Mouse (Mus musculus) thymus, adult 2 months (tissue): ENCODE measurements around the gene Ggt6. TPM values are rescaled to one million over a fixed set of nuclear protein-coding genes. Genes with fewer than 3 reads are reported as not detected.

Experiments used
- DNase-seq: peaks from one replicate; pipeline ENCODE4 v3.0.0; 2021
- H3K27ac ChIP-seq: fragments of 200-500 bp; 2 replicates; pipeline ENCODE4 v1.5.1; 2012; ENCODE audit warnings: low read length, control low read depth; ENCODE audit not compliant: control insufficient read depth, insufficient read depth
- H3K27me3 ChIP-seq: fragments of 200-500 bp; 2 replicates; pipeline ENCODE4 v1.6.1; 2012; ENCODE audit warnings: mild to moderate bottlenecking, low read length, moderate library complexity, mixed read lengths; ENCODE audit not compliant: control insufficient read depth, insufficient read depth
- H3K36me3 ChIP-seq: fragments of 200-500 bp; 2 replicates; pipeline ENCODE4 v1.6.1; 2012; ENCODE audit warnings: mild to moderate bottlenecking, low read length, moderate library complexity; ENCODE audit not compliant: control insufficient read depth, insufficient read depth
- H3K4me1 ChIP-seq: fragments of 200-500 bp; replicated peaks from 2 replicates; pipeline ENCODE4 v1.6.1; 2012; ENCODE audit warnings: low read length; ENCODE audit not compliant: control insufficient read depth, insufficient read depth
- H3K4me3 ChIP-seq: fragments of 200-500 bp; 2 replicates; pipeline ENCODE4 v1.5.1; 2012; ENCODE audit warnings: mild to moderate bottlenecking, low read length, control low read depth, moderate library complexity; ENCODE audit not compliant: control insufficient read depth, insufficient read depth
- CTCF ChIP-seq: fragments of 200-500 bp; IDR thresholded peaks from 2 replicates; pipeline ENCODE4 v1.5.1; 2012; ENCODE audit warnings: mild to moderate bottlenecking, control low read depth, low read length, moderate library complexity, borderline replicate concordance; ENCODE audit not compliant: control insufficient read depth, poor library complexity, insufficient read depth; ENCODE audit errors: extremely low read depth
- POLR2A ChIP-seq: fragments of 200-500 bp; IDR thresholded peaks from 2 replicates; pipeline ENCODE4 v1.6.1; 2012; ENCODE audit warnings: mild to moderate bottlenecking, low read length, control low read depth, moderate library complexity; ENCODE audit not compliant: control insufficient read depth, poor library complexity, insufficient read depth; ENCODE audit errors: extremely low read depth
- WGBS: fragments of 180-500 bp; shearing (Covaris S2); methylation state at CpG from one replicate; pipeline ENCODE4 v1.1.7; 2018; 5-methylcytosine and 5-hydroxymethylcytosine counted together
- polyA plus RNA-seq: library from polyadenylated mRNA; depleted of rRNA; stranded (reverse); fragments of >200 nt; gene quantifications from 2 replicates; pipeline ENCODE4 v1.2.3, GENCODE M21; 2012; rRNA removed

Gene Ggt6
- polyA plus RNA-seq, 1 experiment, result 4.3 TPM

DNA sequence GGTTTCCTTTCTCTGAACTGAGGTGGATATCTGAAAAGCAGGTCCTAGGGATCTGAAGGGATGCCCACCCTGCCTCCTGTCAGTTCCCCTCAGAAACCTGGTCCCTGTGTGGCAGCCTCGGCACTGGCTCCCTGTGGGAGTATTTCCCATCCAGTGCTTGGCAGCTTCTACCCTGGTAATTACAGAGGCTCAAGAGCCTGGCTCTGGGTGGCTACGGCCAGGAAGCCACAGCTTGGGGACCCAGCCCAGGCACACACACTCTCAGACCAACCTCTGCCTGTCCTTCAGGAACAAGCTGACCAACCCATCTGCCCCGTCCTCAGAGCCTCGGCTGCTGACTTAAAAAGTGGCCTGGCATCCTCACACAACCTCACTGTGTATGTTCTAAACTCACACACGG, 46.0 kb downstream of the Ggt6 start:
- Histone ChIP-seq H3K27me3 (no peaks in the 10 kb centered on the region), H3K4me1 (peaks cover 2% of the 10 kb centered on the region; the same call in 1 of the 2 replicates), H3K36me3 (no peaks in the 10 kb centered on the region), H3K4me3 (no peak overlapping the region), H3K27ac (no peak overlapping the region)
- no peak for TF ChIP-seq POLR2A
- no peak for TF ChIP-seq CTCF
- WGBS, result 64% methylated on average over 5 of the region's 5 CpGs
- DNase-seq, result no peak

DNA sequence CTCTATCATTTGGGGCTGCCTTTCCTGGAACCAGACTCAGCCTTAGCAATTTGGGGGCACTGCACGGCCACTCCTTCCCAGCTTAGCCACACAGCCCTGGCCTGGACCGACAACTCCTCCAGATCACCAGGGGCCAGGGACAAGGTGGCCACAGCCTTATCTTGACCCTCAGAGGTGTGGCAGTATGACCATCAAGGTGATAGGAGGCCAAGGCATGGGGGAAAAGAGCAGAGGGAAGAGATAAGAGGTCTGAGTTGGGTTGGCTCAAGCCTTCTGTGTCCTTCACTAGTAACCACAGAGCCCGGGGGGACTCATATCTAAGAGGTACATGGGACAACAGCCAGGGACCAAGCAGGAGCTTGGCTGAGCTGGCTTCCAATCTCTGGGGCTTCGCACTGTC, 46.6 kb downstream of the Ggt6 start:
- Histone ChIP-seq H3K4me1 (peaks cover 2% of the 10 kb centered on the region; the same call in 1 of the 2 replicates), H3K27ac (no peak overlapping the region)

DNA sequence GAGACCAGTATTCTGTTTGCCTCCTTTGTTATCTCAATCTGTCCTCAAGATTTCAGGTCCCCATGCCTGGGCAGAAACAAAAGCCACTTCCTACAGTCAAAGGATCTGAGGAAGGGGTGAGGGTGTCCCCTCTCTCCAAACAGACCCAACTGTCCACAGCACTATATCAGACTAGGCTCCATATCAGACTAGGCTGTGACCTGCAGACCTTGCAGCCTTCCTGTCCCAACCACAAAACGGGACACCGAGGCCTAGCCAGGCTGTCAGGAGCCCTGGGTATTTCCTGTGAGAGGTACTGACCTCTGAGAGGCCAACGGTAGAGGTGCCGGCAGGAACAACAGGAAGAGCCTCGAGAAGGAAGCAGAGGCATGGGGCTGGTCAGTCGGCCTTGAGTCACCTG, 49.2 kb downstream of the Ggt6 start:
- Histone ChIP-seq H3K27ac (no peak overlapping the region), H3K4me1 (peaks cover 9% of the 10 kb centered on the region; the same call in 1 of the 2 replicates), H3K4me3 (no peak overlapping the region), H3K36me3 (no peaks in the 10 kb centered on the region), H3K27me3 (peaks cover 13% of the 10 kb centered on the region; the same call in 1 of the 2 replicates)
- no peak for DNase-seq
- 5% methylated on average over 6 of the region's 6 CpGs for WGBS
- no peak for TF ChIP-seq CTCF
- TF ChIP-seq POLR2A, result no peak

More for the DNA sequence above, 46.6 kb downstream of the Ggt6 start:
- H3K4me3 ChIP-seq, result no peak overlapping the region
- no peaks in the 10 kb centered on the region for H3K27me3 ChIP-seq
- no peak for DNase-seq
- no peaks in the 10 kb centered on the region for H3K36me3 ChIP-seq
- no peak for TF ChIP-seq POLR2A
- WGBS, result 59% methylated on average over 4 of the region's 4 CpGs

DNA sequence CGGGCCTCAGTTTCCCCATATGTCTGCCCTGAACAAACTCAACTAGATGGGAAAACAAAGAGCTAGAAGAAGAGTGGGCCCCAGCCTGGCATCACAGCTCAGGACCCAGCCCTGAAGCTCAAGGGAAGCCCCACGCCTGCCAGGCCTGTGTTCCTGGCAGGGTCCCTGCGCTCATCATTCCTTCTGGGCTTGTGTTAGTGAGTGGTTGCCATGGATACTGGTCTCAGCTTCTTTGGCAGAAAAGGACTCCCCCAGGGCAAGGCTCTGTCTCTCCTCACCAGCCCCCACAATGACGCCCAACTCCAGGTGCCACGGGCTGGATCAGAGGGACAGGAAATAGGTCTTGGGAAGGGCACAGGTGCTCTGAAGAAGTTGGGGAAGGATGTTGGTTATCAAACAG, 49.8 kb downstream of the Ggt6 start:
- peaks cover 9% of the 10 kb centered on the region; the same call in 1 of the 2 replicates for H3K4me1 ChIP-seq
- no peak for DNase-seq
- no peak overlapping the region for H3K27ac ChIP-seq
- no peak for TF ChIP-seq POLR2A
- TF ChIP-seq CTCF, result no peak
- no peak overlapping the region for H3K4me3 ChIP-seq
- peaks cover 13% of the 10 kb centered on the region; the same call in 1 of the 2 replicates for H3K27me3 ChIP-seq
- no peaks in the 10 kb centered on the region for H3K36me3 ChIP-seq
- WGBS, result 27% methylated on average over 5 of the region's 5 CpGs

DNA sequence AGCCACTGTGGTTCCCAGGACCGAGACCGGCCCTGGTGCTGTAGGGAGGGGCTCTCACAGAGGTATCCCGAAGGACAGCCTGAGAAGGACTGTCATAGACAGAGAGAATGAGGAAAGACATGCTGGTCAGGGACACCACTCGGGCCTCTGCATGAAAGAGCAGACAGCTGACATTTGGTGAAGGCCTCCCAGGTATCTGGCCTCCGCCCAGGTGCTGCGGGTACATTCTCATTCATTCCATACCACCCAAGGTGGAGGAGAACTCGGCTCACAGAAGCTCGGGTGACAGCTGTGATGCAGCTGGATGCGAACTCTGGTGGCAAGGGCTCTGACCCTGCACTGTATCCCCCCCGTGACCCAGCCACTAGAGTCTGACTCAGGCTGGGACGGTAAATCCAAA, 50.6 kb downstream of the Ggt6 start:
- H3K27ac ChIP-seq, result no peak overlapping the region
- 78% methylated on average over 11 of the region's 11 CpGs for WGBS
- H3K27me3 ChIP-seq, result peaks cover 13% of the 10 kb centered on the region; the same call in 1 of the 2 replicates
- DNase-seq, result no peak
- no peak overlapping the region for H3K4me3 ChIP-seq
- peaks cover 9% of the 10 kb centered on the region; the same call in 1 of the 2 replicates for H3K4me1 ChIP-seq
- TF ChIP-seq POLR2A, result no peak
- no peak for TF ChIP-seq CTCF
- no peaks in the 10 kb centered on the region for H3K36me3 ChIP-seq

DNA sequence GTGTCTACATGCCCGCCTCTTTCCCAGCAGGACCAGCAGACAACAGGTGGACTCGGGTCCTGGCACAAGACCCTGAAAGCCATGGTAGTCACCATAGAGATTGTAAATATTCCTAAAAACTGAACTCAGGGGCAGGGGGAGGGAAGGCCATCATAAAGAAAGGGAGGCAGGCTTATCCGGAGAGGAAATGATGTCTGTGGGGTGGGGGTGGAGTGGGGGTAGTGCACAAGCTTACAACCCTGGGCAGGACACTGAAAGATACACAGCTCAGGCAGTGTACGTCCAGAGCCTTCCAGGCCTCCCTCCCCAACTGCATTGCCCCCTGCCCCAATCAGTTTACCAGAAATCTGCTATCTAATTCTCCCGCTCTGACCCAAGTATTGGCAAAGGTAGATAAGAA, 51.8 kb downstream of the Ggt6 start:
- no peak overlapping the region for H3K27ac ChIP-seq
- H3K27me3 ChIP-seq, result peaks cover 13% of the 10 kb centered on the region; the same call in 1 of the 2 replicates
- peaks cover 9% of the 10 kb centered on the region; the same call in 1 of the 2 replicates for H3K4me1 ChIP-seq
- no peak for DNase-seq
- H3K4me3 ChIP-seq, result no peak overlapping the region
- TF ChIP-seq POLR2A (no peak), CTCF (no peak)
- no peaks in the 10 kb centered on the region for H3K36me3 ChIP-seq
- 37% methylated on average over 5 of the region's 5 CpGs for WGBS

DNA sequence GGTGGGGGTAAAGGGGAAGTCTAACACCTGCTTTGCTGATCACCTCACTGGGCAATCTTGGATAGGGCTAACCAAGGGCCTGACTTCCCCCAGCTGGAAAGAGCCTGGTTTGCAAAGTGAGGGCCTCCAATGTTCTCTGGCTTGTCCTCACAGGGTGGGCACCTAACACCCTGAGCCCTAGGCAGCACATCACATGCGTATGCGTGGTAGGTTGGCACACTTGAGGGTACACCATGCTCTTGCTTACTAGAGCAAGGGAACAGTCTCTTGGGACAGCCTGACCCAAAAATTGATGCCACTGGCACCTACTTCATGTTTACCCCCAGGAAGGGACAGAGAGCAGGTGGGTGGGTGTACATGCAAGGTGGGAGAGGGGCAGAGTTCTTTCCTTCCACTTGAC, 52.4 kb downstream of the Ggt6 start:
- H3K27me3 ChIP-seq, result peaks cover 13% of the 10 kb centered on the region; the same call in 1 of the 2 replicates
- peaks cover 9% of the 10 kb centered on the region; the same call in 1 of the 2 replicates for H3K4me1 ChIP-seq
- TF ChIP-seq POLR2A (no peak), CTCF (no peak)
- DNase-seq, result no peak
- no peaks in the 10 kb centered on the region for H3K36me3 ChIP-seq
- H3K4me3 ChIP-seq, result no peak overlapping the region
- 58% methylated on average over 2 of the region's 2 CpGs for WGBS
- no peak overlapping the region for H3K27ac ChIP-seq

Other genes with a start within 250 kb of the Ggt6 start
- 0.24 and 0.70 TPM in 2 replicates for gene Gm43951, start 228.7 kb upstream of the Ggt6 start, polyA plus RNA-seq
- gene 4933427D14Rik, start 228.1 kb upstream of the Ggt6 start, polyA plus RNA-seq, result 12.0 and 12.6 TPM in 2 replicates
- gene Txndc17, start 228.0 kb upstream of the Ggt6 start, polyA plus RNA-seq, result 36.3 and 44.9 TPM in 2 replicates
- 7.2 and 10.4 TPM in 2 replicates for gene Med31, start 219.9 kb upstream of the Ggt6 start, polyA plus RNA-seq
- gene Slc13a5, start 168.3 kb upstream of the Ggt6 start, polyA plus RNA-seq, result 0.04 and 0.10 TPM in 2 replicates
- gene Xaf1, start 133.9 kb upstream of the Ggt6 start, polyA plus RNA-seq, result 39.3 and 46.0 TPM in 2 replicates
- 0.18 and 0.26 TPM in 2 replicates for gene Fbxo39, start 121.1 kb upstream of the Ggt6 start, polyA plus RNA-seq
- gene Tekt1, start 73.1 kb upstream of the Ggt6 start, polyA plus RNA-seq, result 0.11 and 0.27 TPM in 2 replicates
- 1.7 and 2.7 TPM in 2 replicates for gene Smtnl2, start 23.8 kb upstream of the Ggt6 start, polyA plus RNA-seq
- gene Mybbp1a, start 5.8 kb downstream of the Ggt6 start, polyA plus RNA-seq, result 57.1 and 67.8 TPM in 2 replicates
- gene Spns2, start 54.4 kb downstream of the Ggt6 start, polyA plus RNA-seq, result 8.9 and 10.6 TPM in 2 replicates
- gene Spns3, start 115.0 kb downstream of the Ggt6 start, polyA plus RNA-seq, result 13.5 and 15.4 TPM in 2 replicates
- gene Ube2g1, start 171.8 kb downstream of the Ggt6 start, polyA plus RNA-seq, result 13.3 and 14.8 TPM in 2 replicates